Mouse (Mus musculus) thymus, adult 2 months (tissue): Measurements from ENCODE around the gene Bmx.

ENCODE experiments used
- CTCF ChIP-seq: fragments of 200-500 bp; IDR thresholded peaks from 2 replicates; pipeline ENCODE4 v1.5.1; 2012; ENCODE audit warnings: mild to moderate bottlenecking, control low read depth, low read length, moderate library complexity, borderline replicate concordance; ENCODE audit not compliant: control insufficient read depth, poor library complexity, insufficient read depth; ENCODE audit errors: extremely low read depth
- POLR2A ChIP-seq: fragments of 200-500 bp; IDR thresholded peaks from 2 replicates; pipeline ENCODE4 v1.6.1; 2012; ENCODE audit warnings: mild to moderate bottlenecking, low read length, control low read depth, moderate library complexity; ENCODE audit not compliant: control insufficient read depth, poor library complexity, insufficient read depth; ENCODE audit errors: extremely low read depth

DNA sequence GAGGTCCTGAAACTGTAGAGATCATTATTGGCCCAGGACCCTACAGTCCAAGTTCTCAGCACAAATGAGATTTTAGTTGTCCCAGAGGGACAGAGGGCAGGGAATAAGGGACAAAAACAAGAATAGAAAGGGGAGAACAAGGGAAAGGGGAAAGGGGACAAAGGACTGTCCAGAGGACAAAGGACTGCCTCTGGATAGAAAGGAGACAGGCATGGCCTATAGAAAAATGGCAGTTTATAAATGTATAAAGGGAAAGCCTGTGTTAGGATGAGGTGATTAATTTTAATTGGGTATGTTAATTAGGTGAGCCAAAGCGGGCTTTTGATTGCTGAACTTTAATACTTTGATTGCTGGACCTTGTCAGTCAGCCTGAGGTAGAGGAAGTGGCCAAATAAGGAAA is 6.9 kb upstream of the Bmx start:
- no peak for TF ChIP-seq CTCF
- TF ChIP-seq POLR2A = no peak
